Mouse (Mus musculus) lung, adult 2 months (tissue): Measurements from ENCODE around the gene Atxn2l.

Experiments
- CTCF ChIP-seq: fragments of 200-500 bp; IDR thresholded peaks from 2 replicates; pipeline ENCODE4 v1.5.1; 2011; ENCODE audit warnings: mild to moderate bottlenecking, low read length, control low read depth; ENCODE audit not compliant: insufficient read depth
- POLR2A ChIP-seq: fragments of 200-500 bp; IDR thresholded peaks from 2 replicates; pipeline ENCODE4 v1.6.1; 2011; ENCODE audit warnings: low read depth, mild to moderate bottlenecking, control low read depth, low read length, borderline replicate concordance; ENCODE audit errors: extremely low read depth

- TF ChIP-seq CTCF, result no peak
- TF ChIP-seq POLR2A, result no peak
Measured at GRCm38 (mm10) chr7:126444536-126444935, 58.7 kb downstream of the Atxn2l start.
